In genomic region chrX:110810001-110810578, GRCm38 (mm10) we compare ENCODE assay signal across 15 mouse cellular contexts. TPM values are rescaled to one million over a fixed set of nuclear protein-coding genes. Genes with fewer than 3 reads are reported as not detected.
DNase-seq lines count a peak whose midpoint lies in the region; ATAC-seq and TF ChIP-seq lines count a peak whose summit lies in the region.
"Had no signal": no experiment of that assay in that cellular context is flagged by ENCODE, and none has a peak within 500 bp of the region (broad histone marks: within the 10 kb centered on the region; RNA-seq: fewer than 3 reads in every experiment).

No protein-coding gene starts in this region.

- TF ChIP-seq POLR2A in heart, adult 2 months (IDR thresholded peaks at IDR 0.05; ENCODE audit: insufficient read depth, low read depth, low read length) = no peak

- H3K9ac ChIP-seq in forebrain, embryonic 15.5 days (replicated peaks) = no peak overlapping the region
- no peak overlapping the region for H3K9ac ChIP-seq in hindbrain, embryonic 16.5 days (ENCODE audit: low read depth, low read length)
- H3K9ac ChIP-seq in midbrain, postnatal 0 days (replicated peaks; ENCODE audit: low read length, poor library complexity, severe bottlenecking) = no peak overlapping the region
- H3K9ac ChIP-seq in heart, adult 2 months (ENCODE audit: low read depth, low read length) = no peak overlapping the region
- H3K9ac ChIP-seq in intestine, embryonic 16.5 days (ENCODE audit: low read depth, low read length) = no peak overlapping the region
- H3K9ac ChIP-seq: liver, embryonic 15.5 days had no signal

- intact Hi-C loops in heart, adult 2 months (cut with DNase I) = no loop called here

- H3K79me2 ChIP-seq in heart, adult 2 months (replicated peaks; ENCODE audit: control insufficient read depth, insufficient read depth, low read length) = no peaks in the 10 kb centered on the region

- WGBS in forebrain, embryonic 10.5 days = 33% methylated on average over 4 of the region's 4 CpGs
- whole genome bisulfite sequencing in forebrain, embryonic 15.5 days = 21% methylated on average over 4 of the region's 4 CpGs
- 23% methylated on average over 4 of the region's 4 CpGs for WGBS in hindbrain, embryonic 16.5 days
- WGBS in midbrain, postnatal 0 days = 16% methylated on average over 4 of the region's 4 CpGs
- WGBS in heart, embryonic 10.5 days = 48% methylated on average over 4 of the region's 4 CpGs
- WGBS in heart, adult 2 months = 40% methylated on average over 4 of the region's 4 CpGs
- 42% methylated on average over 4 of the region's 4 CpGs for WGBS in intestine, embryonic 16.5 days

- H3K27me3 ChIP-seq in forebrain, embryonic 10.5 days (ENCODE audit: poor library complexity, severe bottlenecking) = peaks cover 10% of the 10 kb centered on the region; the same call in 1 of the 2 replicates
- no peaks in the 10 kb centered on the region for H3K27me3 ChIP-seq in forebrain, embryonic 15.5 days
- H3K27me3 ChIP-seq in hindbrain, embryonic 16.5 days (replicated peaks; ENCODE audit: control insufficient read depth, insufficient read depth, low read length) = no peaks in the 10 kb centered on the region
- no peaks in the 10 kb centered on the region for H3K27me3 ChIP-seq in midbrain, postnatal 0 days (ENCODE audit: insufficient read depth, low read length)
- H3K27me3 ChIP-seq in heart, embryonic 10.5 days (ENCODE audit: insufficient read depth, poor library complexity, severe bottlenecking) = peaks cover 14% of the 10 kb centered on the region; the same call in 1 of the 2 replicates
- H3K27me3 ChIP-seq in heart, adult 2 months (ENCODE audit: control insufficient read depth, insufficient read depth, low read length) = no peaks in the 10 kb centered on the region
- peaks cover 4% of the 10 kb centered on the region; the same call in 1 of the 2 replicates for H3K27me3 ChIP-seq in intestine, embryonic 16.5 days (replicated peaks; ENCODE audit: control insufficient read depth, insufficient read depth, low read length)

- no peak for TF ChIP-seq EP300 in heart, adult 2 months (IDR thresholded peaks at IDR 0.05; ENCODE audit: insufficient read depth, low read depth, low read length)

- peaks cover 27% of the 10 kb centered on the region for H3K4me1 ChIP-seq in forebrain, embryonic 10.5 days
- H3K4me1 ChIP-seq in forebrain, embryonic 15.5 days = peaks cover 3% of the 10 kb centered on the region
- H3K4me1 ChIP-seq in hindbrain, embryonic 16.5 days (ENCODE audit: control insufficient read depth, insufficient read depth, low read depth, low read length) = no peaks in the 10 kb centered on the region
- H3K4me1 ChIP-seq in midbrain, postnatal 0 days (ENCODE audit: insufficient read depth, low read length) = no peaks in the 10 kb centered on the region
- H3K4me1 ChIP-seq in heart, embryonic 10.5 days = no peaks in the 10 kb centered on the region
- no peaks in the 10 kb centered on the region for H3K4me1 ChIP-seq in heart, adult 2 months (ENCODE audit: control insufficient read depth, insufficient read depth, low read length)
- H3K4me1 ChIP-seq in intestine, embryonic 16.5 days (ENCODE audit: control insufficient read depth, insufficient read depth, low read length) = 0 out of 2 replicates have a peak, but pooled peaks cover 2% of the 10 kb centered on the region
- H3K4me1 ChIP-seq: liver, embryonic 15.5 days had no signal

- H3K27ac ChIP-seq in forebrain, embryonic 10.5 days = peak overlapping the region; percentile 67; the same call in 1 of the 2 replicates
- peak overlapping the region; percentile 72 for H3K27ac ChIP-seq in forebrain, embryonic 15.5 days (replicated peaks)
- peak overlapping the region; percentile 4 for H3K27ac ChIP-seq in hindbrain, embryonic 16.5 days (ENCODE audit: low read depth, low read length)
- H3K27ac ChIP-seq in midbrain, postnatal 0 days (ENCODE audit: low read depth, low read length) = peak overlapping the region; percentile 69
- H3K27ac ChIP-seq in heart, embryonic 10.5 days = no peak overlapping the region
- H3K27ac ChIP-seq in heart, adult 2 months = no peak overlapping the region
- no peak overlapping the region for H3K27ac ChIP-seq in intestine, embryonic 16.5 days (ENCODE audit: low read length)
- H3K27ac ChIP-seq: left cerebral cortex, adult 2 months; liver, embryonic 15.5 days; stomach, postnatal 0 days had no signal

- no peak for TF ChIP-seq CTCF in midbrain, postnatal 0 days (IDR thresholded peaks at IDR 0.05)
- no peak for TF ChIP-seq CTCF in heart, adult 2 months (IDR thresholded peaks at IDR 0.05)

- no peaks in the 10 kb centered on the region for H3K9me3 ChIP-seq in forebrain, embryonic 10.5 days
- H3K9me3 ChIP-seq in forebrain, embryonic 15.5 days = no peaks in the 10 kb centered on the region
- no peaks in the 10 kb centered on the region for H3K9me3 ChIP-seq in hindbrain, embryonic 16.5 days (ENCODE audit: control insufficient read depth, low read length)
- no peaks in the 10 kb centered on the region for H3K9me3 ChIP-seq in midbrain, postnatal 0 days (ENCODE audit: low read length)
- no peaks in the 10 kb centered on the region for H3K9me3 ChIP-seq in heart, embryonic 10.5 days
- H3K9me3 ChIP-seq in intestine, embryonic 16.5 days (ENCODE audit: control insufficient read depth, low read length) = no peaks in the 10 kb centered on the region
- H3K9me3 ChIP-seq: liver, embryonic 15.5 days had no signal

- no peak overlapping the region; the same call in 1 of the 2 replicates for H3K4me3 ChIP-seq in forebrain, embryonic 10.5 days
- peak overlapping the region; percentile 57; the same call in 1 of the 2 replicates for H3K4me3 ChIP-seq in forebrain, embryonic 15.5 days
- H3K4me3 ChIP-seq in hindbrain, embryonic 16.5 days (ENCODE audit: low read length) = no peak overlapping the region
- peak overlapping the region; percentile 15; the same call in 1 of the 2 replicates for H3K4me3 ChIP-seq in midbrain, postnatal 0 days (ENCODE audit: low read depth, low read length)
- H3K4me3 ChIP-seq in heart, embryonic 10.5 days = no peak overlapping the region
- H3K4me3 ChIP-seq in heart, adult 2 months = no peak overlapping the region
- no peak overlapping the region for H3K4me3 ChIP-seq in intestine, embryonic 16.5 days (ENCODE audit: low read length)
- H3K4me3 ChIP-seq: left cerebral cortex, adult 2 months; liver, embryonic 15.5 days had no signal

- H3K36me3 ChIP-seq in forebrain, embryonic 10.5 days (replicated peaks) = no peaks in the 10 kb centered on the region
- no peaks in the 10 kb centered on the region for H3K36me3 ChIP-seq in forebrain, embryonic 15.5 days
- H3K36me3 ChIP-seq in hindbrain, embryonic 16.5 days (ENCODE audit: control insufficient read depth, insufficient read depth, low read length) = no peaks in the 10 kb centered on the region
- H3K36me3 ChIP-seq in midbrain, postnatal 0 days (ENCODE audit: insufficient read depth, low read length) = no peaks in the 10 kb centered on the region
- H3K36me3 ChIP-seq in heart, embryonic 10.5 days = no peaks in the 10 kb centered on the region
- H3K36me3 ChIP-seq in heart, adult 2 months (ENCODE audit: control insufficient read depth, insufficient read depth, low read length) = no peaks in the 10 kb centered on the region
- H3K36me3 ChIP-seq in intestine, embryonic 16.5 days (ENCODE audit: control insufficient read depth, insufficient read depth, low read length) = no peaks in the 10 kb centered on the region
- H3K36me3 ChIP-seq: liver, embryonic 15.5 days had no signal

- peak overlapping the region; percentile 51 for H3K4me2 ChIP-seq in forebrain, embryonic 15.5 days (replicated peaks)
- peak overlapping the region; percentile 28; the same call in 1 of the 2 replicates for H3K4me2 ChIP-seq in hindbrain, embryonic 16.5 days (ENCODE audit: low read length)
- H3K4me2 ChIP-seq in midbrain, postnatal 0 days (ENCODE audit: low read depth, low read length, poor library complexity, severe bottlenecking) = peak overlapping the region; percentile 51
- H3K4me2 ChIP-seq in intestine, embryonic 16.5 days (ENCODE audit: low read depth, low read length) = no peak overlapping the region
- H3K4me2 ChIP-seq: liver, embryonic 15.5 days had no signal

- no peak for ATAC-seq in forebrain, embryonic 15.5 days (replicated peaks)
- no peak for ATAC-seq in hindbrain, embryonic 16.5 days
- no peak for ATAC-seq in midbrain, postnatal 0 days (ENCODE audit: low FRiP score)
- no peak for ATAC-seq in intestine, embryonic 16.5 days
- ATAC-seq: inflammation-experienced regulatory T-cells, adult 6 months had no signal

- DNase-seq in forebrain, embryonic 10.5 days (ENCODE audit: extremely low spot score, low spot score) = no peak
- no peak for DNase-seq in midbrain, postnatal 0 days (ENCODE audit: low spot score)
- DNase-seq in heart, embryonic 10.5 days (ENCODE audit: low spot score) = no peak
- DNase-seq in heart, adult 2 months = no peak
- DNase-seq: lung, postnatal 14 days; thymus, postnatal 14 days had no signal

RNA-seq across cellular contexts. Expression of gene Pou3f4, which starts 4.0 kb away (rescaled TPM):
- 5.1 and 6.0 TPM in 2 replicates for polyA plus RNA-seq in forebrain, embryonic 10.5 days (2016; fragmentation: Nextera tagmentation; extraction: Ambion mirVana)
- polyA plus RNA-seq in forebrain, embryonic 15.5 days (2015; fragmentation: Nextera tagmentation; extraction: Ambion mirVana) = 12.6 and 15.0 TPM in 2 replicates
- 6.8 and 7.6 TPM in 2 replicates for polyA plus RNA-seq in hindbrain, embryonic 16.5 days (2015; fragmentation: Nextera tagmentation; extraction: Ambion mirVana)
- total RNA-seq in midbrain, postnatal 0 days (2014; rRNA removed) = 43.9 and 49.8 TPM in 2 replicates
- polyA plus RNA-seq in midbrain, postnatal 0 days (2015; fragmentation: Nextera tagmentation; extraction: Ambion mirVana) = 11.4 and 12.4 TPM in 2 replicates
- polyA plus RNA-seq in heart, embryonic 10.5 days (2016; fragmentation: Nextera tagmentation; extraction: Ambion mirVana) = 0.08 and 0.33 TPM in 2 replicates
- not detected for total RNA-seq in heart, adult 2 months (2021)
- not detected in 2 replicates for polyA plus RNA-seq in heart, adult 2 months (2012; rRNA removed)
- 0.17 and 0.21 TPM in 2 replicates for polyA plus RNA-seq in intestine, embryonic 16.5 days (2015; fragmentation: Nextera tagmentation; extraction: Ambion mirVana)
- total RNA-seq: common myeloid progenitor, adult 5-6 weeks had no signal
- polyA plus RNA-seq: C2C12; inflammation-experienced regulatory T-cells, adult 6 months; liver, embryonic 15.5 days had no signal

Comparison
In these comparisons a context has a peak if more than half of its experiments do, and no peak if none do; other contexts are left out.
1. H3K4me3 ChIP-seq: peak in forebrain, embryonic 15.5 days (single experiment) and midbrain, postnatal 0 days (single experiment); none in forebrain, embryonic 10.5 days (single experiment), hindbrain, embryonic 16.5 days (single experiment), heart, embryonic 10.5 days (single experiment), heart, adult 2 months (single experiment) and intestine, embryonic 16.5 days (single experiment).
2. H3K27ac ChIP-seq: peak in forebrain, embryonic 10.5 days (single experiment), forebrain, embryonic 15.5 days (single experiment), hindbrain, embryonic 16.5 days (single experiment) and midbrain, postnatal 0 days (single experiment); none in heart, embryonic 10.5 days (single experiment), heart, adult 2 months (single experiment) and intestine, embryonic 16.5 days (single experiment).